In the genomic region with DNA sequence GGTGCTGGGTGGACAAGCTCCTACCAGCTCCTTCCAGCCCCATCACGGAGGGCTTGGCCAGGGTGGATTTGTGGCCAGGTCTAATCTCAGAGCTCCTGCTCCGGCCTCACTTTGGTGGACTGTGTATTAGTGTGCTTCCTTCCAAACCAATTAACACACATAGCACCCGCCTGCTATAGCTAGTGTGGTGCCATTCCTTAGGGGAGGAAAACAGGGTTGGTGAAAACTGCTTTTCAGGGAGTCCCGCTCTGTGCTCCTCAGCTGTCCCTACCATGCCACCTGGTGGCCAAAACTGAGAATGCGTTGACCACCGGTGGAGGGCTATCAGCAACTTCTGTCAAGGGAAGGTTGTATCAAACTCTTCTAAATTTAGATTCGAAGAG, we compare ENCODE assay signal across 8 mouse cellular contexts. TPM values are rescaled to one million over a fixed set of nuclear protein-coding genes. Genes with fewer than 3 reads are reported as not detected.
A peak's percentile ranks its signal among the peaks of the same experiment; 100 is the strongest.
DNase-seq lines count a peak whose midpoint lies in the region; ATAC-seq and TF ChIP-seq lines count a peak whose summit lies in the region.

No protein-coding gene starts in this region.

- intact Hi-C loops in heart, postnatal 14 days (cut with DNase I): loop anchor here (1.0 to 5.0 kb wide), 2 partner anchors 265 to 887 kb away; no protein-coding TSS in a partner anchor

- peak; percentile 80 for ATAC-seq in forebrain, embryonic 15.5 days (replicated peaks)
- peak; percentile 66 for ATAC-seq in liver, postnatal 0 days
- ATAC-seq in neural tube, embryonic 14.5 days (ENCODE audit: low read depth): peak; percentile 71

- DNase-seq in ES-E14 (ENCODE audit: low read depth, low spot score): peak; percentile 66
- peak; percentile 45 for DNase-seq in cerebellum, adult 11-12 months
- peak; percentile 87 to 96 for DNase-seq in heart, postnatal 14 days
- peak; percentile 77 to 94 for DNase-seq in kidney, postnatal 36 days
- peak; percentile 90 for DNase-seq in liver, postnatal 0 days
- DNase-seq in testis, postnatal 10 days (ENCODE audit: low spot score): peak; percentile 95

- peaks cover 0 to 6% of the 10 kb centered on the region in 2 experiments; a peak in 2 of 4 replicates for H3K4me1 ChIP-seq in ES-E14 (ENCODE audit: control insufficient read depth in 2 of 2, insufficient read depth in 2 of 2, low read length in 2 of 2, poor library complexity in 1 of 2)
- H3K4me1 ChIP-seq in forebrain, embryonic 15.5 days: peaks cover 13% of the 10 kb centered on the region
- peaks cover 11% of the 10 kb centered on the region for H3K4me1 ChIP-seq in liver, postnatal 0 days (ENCODE audit: insufficient read depth)
- peaks cover 3% of the 10 kb centered on the region for H3K4me1 ChIP-seq in neural tube, embryonic 14.5 days (ENCODE audit: control insufficient read depth, insufficient read depth, low read length)

- H3K27ac ChIP-seq in ES-E14 (ENCODE audit: insufficient read depth, low read depth, low read length, poor library complexity, severe bottlenecking): no peak overlapping the region
- no peak overlapping the region for H3K27ac ChIP-seq in forebrain, embryonic 15.5 days (replicated peaks)
- H3K27ac ChIP-seq in liver, postnatal 0 days (ENCODE audit: low read depth): peak overlapping the region; percentile 57
- no peak overlapping the region for H3K27ac ChIP-seq in neural tube, embryonic 14.5 days (ENCODE audit: low read depth, low read length)

- WGBS in forebrain, embryonic 15.5 days: 31% methylated on average over 7 of the region's 7 CpGs
- WGBS in liver, postnatal 0 days (ENCODE audit: insufficient replicate concordance): 24% methylated on average over 7 of the region's 7 CpGs
- 38% methylated on average over 7 of the region's 7 CpGs for WGBS in neural tube, embryonic 14.5 days

- no peak overlapping the region for H3K4me3 ChIP-seq in ES-E14 (ENCODE audit: insufficient read depth in 1 of 2, low read depth in 1 of 2, low read length in 2 of 2, poor library complexity in 1 of 2, severe bottlenecking in 1 of 2)
- no peak overlapping the region for H3K4me3 ChIP-seq in forebrain, embryonic 15.5 days
- no peak overlapping the region for H3K4me3 ChIP-seq in liver, postnatal 0 days (ENCODE audit: low read depth, low read length)
- no peak overlapping the region for H3K4me3 ChIP-seq in neural tube, embryonic 14.5 days (ENCODE audit: low read depth, low read length)

- no peaks in the 10 kb centered on the region for H3K27me3 ChIP-seq in forebrain, embryonic 15.5 days
- H3K27me3 ChIP-seq in liver, postnatal 0 days (ENCODE audit: insufficient read depth, low read length): no peaks in the 10 kb centered on the region
- H3K27me3 ChIP-seq in neural tube, embryonic 14.5 days (ENCODE audit: control insufficient read depth, insufficient read depth, low read length): no peaks in the 10 kb centered on the region

- H3K36me3 ChIP-seq in ES-E14 (ENCODE audit: control insufficient read depth, insufficient read depth, low read length, poor library complexity, severe bottlenecking): peaks cover 4% of the 10 kb centered on the region; the same call in 1 of the 2 replicates
- peaks cover 42% of the 10 kb centered on the region for H3K36me3 ChIP-seq in forebrain, embryonic 15.5 days
- peaks cover 35% of the 10 kb centered on the region for H3K36me3 ChIP-seq in liver, postnatal 0 days (replicated peaks; ENCODE audit: insufficient read depth, low read length)
- H3K36me3 ChIP-seq in neural tube, embryonic 14.5 days (ENCODE audit: control insufficient read depth, insufficient read depth, low read length): peaks cover 20% of the 10 kb centered on the region

- no peak overlapping the region for H3K9ac ChIP-seq in ES-E14 (ENCODE audit: insufficient read depth, low read depth, low read length, poor library complexity, severe bottlenecking)
- H3K9ac ChIP-seq in forebrain, embryonic 15.5 days (replicated peaks): no peak overlapping the region
- H3K9ac ChIP-seq in liver, postnatal 0 days (replicated peaks): no peak overlapping the region
- H3K9ac ChIP-seq in neural tube, embryonic 14.5 days (replicated peaks; ENCODE audit: low read depth, low read length): no peak overlapping the region

- in situ Hi-C loops in ES-E14 (cut with MboI; ENCODE audit: low sequenced_read_pairs in 2 of 2, unreplicated experiment in 2 of 2): loop anchor here in 1 of 2 experiments (5.0 kb wide), 1 partner anchor 262 kb away; no protein-coding TSS in a partner anchor

- H3K4me2 ChIP-seq in forebrain, embryonic 15.5 days (replicated peaks): no peak overlapping the region
- H3K4me2 ChIP-seq in liver, postnatal 0 days (ENCODE audit: low read depth, low read length): peak overlapping the region; percentile 43; the same call in 1 of the 2 replicates
- H3K4me2 ChIP-seq in neural tube, embryonic 14.5 days (ENCODE audit: low read depth, low read length): no peak overlapping the region

- no peaks in the 10 kb centered on the region for H3K9me3 ChIP-seq in ES-E14 (ENCODE audit: control insufficient read depth, insufficient read depth, low read depth, low read length)
- no peaks in the 10 kb centered on the region for H3K9me3 ChIP-seq in forebrain, embryonic 15.5 days
- no peaks in the 10 kb centered on the region for H3K9me3 ChIP-seq in liver, postnatal 0 days (ENCODE audit: low read length)
- H3K9me3 ChIP-seq in neural tube, embryonic 14.5 days (ENCODE audit: control insufficient read depth, low read length): no peaks in the 10 kb centered on the region

- TF ChIP-seq EP300 in liver, postnatal 0 days (IDR thresholded peaks at IDR 0.05; ENCODE audit: low read depth): no peak

- peak; percentile 95 for TF ChIP-seq CTCF in liver, postnatal 0 days (IDR thresholded peaks at IDR 0.05; ENCODE audit: low read depth)

TF ChIP-seq in ES-E14, 5 proteins besides CTCF, POLR2A, EP300 and RAD21:
- no peak for TF ChIP-seq MAFK (IDR thresholded peaks at IDR 0.05; ENCODE audit: insufficient read depth, low read depth, low read length)
- TF ChIP-seq HCFC1 (IDR thresholded peaks at IDR 0.05; ENCODE audit: borderline replicate concordance, insufficient read depth, low read length): no peak
- TF ChIP-seq ZNF384 (IDR thresholded peaks at IDR 0.05; ENCODE audit: low read depth, low read length): no peak
- no peak for TF ChIP-seq CHD2 (IDR thresholded peaks at IDR 0.05; ENCODE audit: low read depth, low read length)
- no peak for TF ChIP-seq ZC3H11A (IDR thresholded peaks at IDR 0.05; ENCODE audit: borderline replicate concordance, low read depth, low read length)

RNA-seq across cellular contexts. Expression of a gene that starts 42.1 kb away (rescaled TPM):
- not detected in 2 replicates for total RNA-seq in ES-E14 (2012; rRNA removed)
- polyA plus RNA-seq in forebrain, embryonic 15.5 days (2015; fragmentation: Nextera tagmentation; extraction: Ambion mirVana): not detected in 2 replicates
- not detected for total RNA-seq in heart, postnatal 14 days (2021)
- polyA plus RNA-seq in liver, postnatal 0 days (2015; fragmentation: Nextera tagmentation; extraction: Ambion mirVana): not detected in 2 replicates
- polyA plus RNA-seq in neural tube, embryonic 14.5 days (2014; fragmentation: Nextera tagmentation; extraction: Ambion mirVana): not detected in 2 replicates

RNA-seq across cellular contexts. Expression of a gene that starts 58.6 kb away (rescaled TPM):
- total RNA-seq in ES-E14 (2012; rRNA removed): not detected in 2 replicates
- not detected in 2 replicates for polyA plus RNA-seq in forebrain, embryonic 15.5 days (2015; fragmentation: Nextera tagmentation; extraction: Ambion mirVana)
- total RNA-seq in heart, postnatal 14 days (2021): not detected
- not detected in 2 replicates for polyA plus RNA-seq in liver, postnatal 0 days (2015; fragmentation: Nextera tagmentation; extraction: Ambion mirVana)
- polyA plus RNA-seq in neural tube, embryonic 14.5 days (2014; fragmentation: Nextera tagmentation; extraction: Ambion mirVana): not detected in 2 replicates

Comparison
In these comparisons a context has a peak if more than half of its experiments do, and no peak if none do; other contexts are left out.
1. DNase-seq: peak in every context shown above with its lines; median percentile 95 in testis, postnatal 10 days; 92 in heart, postnatal 14 days; 90 in liver, postnatal 0 days; 86 in kidney, postnatal 36 days; 66 in ES-E14; 45 in cerebellum, adult 11-12 months.